Mouse (Mus musculus): ENCODE data around the gene Sv2c. TPM values are rescaled to one million over a fixed set of nuclear protein-coding genes. Genes with fewer than 3 reads are reported as not detected.

Sv2c gene
- polyA plus RNA-seq (2015; fragmentation: Nextera tagmentation; extraction: Ambion mirVana): 0.77 and 1.2 TPM in 2 replicates

GRCm38 (mm10) chr13:96132401-96132816, at the start of gene Sv2c:
Sv2c (minus strand) TSS chr13:96132577.
- WGBS: under 1% methylated on average over 41 of the region's 44 CpGs
- Histone ChIP-seq H3K9me3 (ENCODE audit: control insufficient read depth, low read length) (no peaks in the 10 kb centered on the region), H3K9ac (ENCODE audit: low read length) (peak within 1 kb of the TSS; percentile 44), H3K27me3 (ENCODE audit: control insufficient read depth, insufficient read depth, low read depth, low read length) (peaks cover 58% of the 10 kb centered on the region), H3K27ac (ENCODE audit: low read length) (no peak within 1 kb of the TSS), H3K4me1 (replicated peaks; ENCODE audit: control insufficient read depth, insufficient read depth, low read length) (peaks cover 14% of the 10 kb centered on the region), H3K4me2 (ENCODE audit: low read depth, low read length) (peak within 1 kb of the TSS; percentile 83), H3K36me3 (ENCODE audit: control insufficient read depth, insufficient read depth, low read length) (no peaks in the 10 kb centered on the region), H3K4me3 (ENCODE audit: low read length) (peak within 1 kb of the TSS; percentile 53)
- peak; percentile 85 for ATAC-seq (ENCODE audit: low read depth)

- no peak overlapping the region for H3K4me2 ChIP-seq (ENCODE audit: low read depth, low read length)
- no peaks in the 10 kb centered on the region for H3K9me3 ChIP-seq (ENCODE audit: control insufficient read depth, low read length)
- H3K27ac ChIP-seq (ENCODE audit: low read length): no peak overlapping the region
- WGBS: 61% methylated on average over 13 of the region's 13 CpGs
- no peaks in the 10 kb centered on the region; the same call in 1 of the 2 replicates for H3K4me1 ChIP-seq (replicated peaks; ENCODE audit: control insufficient read depth, insufficient read depth, low read length)
- H3K9ac ChIP-seq (ENCODE audit: low read length): no peak overlapping the region
- no peaks in the 10 kb centered on the region for H3K27me3 ChIP-seq (ENCODE audit: control insufficient read depth, insufficient read depth, low read depth, low read length)
- ATAC-seq (ENCODE audit: low read depth): no peak
- no peaks in the 10 kb centered on the region for H3K36me3 ChIP-seq (ENCODE audit: control insufficient read depth, insufficient read depth, low read length)
- H3K4me3 ChIP-seq (ENCODE audit: low read length): no peak overlapping the region
Observed at GRCm38 (mm10) chr13:96180671-96181161, 48.3 kb upstream of the Sv2c start.

- no peaks in the 10 kb centered on the region; the same call in 1 of the 2 replicates for H3K4me1 ChIP-seq (replicated peaks; ENCODE audit: control insufficient read depth, insufficient read depth, low read length)
- H3K36me3 ChIP-seq (ENCODE audit: control insufficient read depth, insufficient read depth, low read length): no peaks in the 10 kb centered on the region
- ATAC-seq (ENCODE audit: low read depth): peak; percentile 54
- H3K9ac ChIP-seq (ENCODE audit: low read length): no peak overlapping the region
- H3K4me3 ChIP-seq (ENCODE audit: low read length): no peak overlapping the region
- no peak overlapping the region for H3K4me2 ChIP-seq (ENCODE audit: low read depth, low read length)
- no peaks in the 10 kb centered on the region for H3K27me3 ChIP-seq (ENCODE audit: control insufficient read depth, insufficient read depth, low read depth, low read length)
- no peaks in the 10 kb centered on the region for H3K9me3 ChIP-seq (ENCODE audit: control insufficient read depth, low read length)
- WGBS: 52% methylated on average over 8 of the region's 8 CpGs
- H3K27ac ChIP-seq (ENCODE audit: low read length): no peak overlapping the region
Observed at GRCm38 (mm10) chr13:96175591-96176212, 43.3 kb upstream of the Sv2c start.

- peaks cover 2% of the 10 kb centered on the region; the same call in 1 of the 2 replicates for H3K4me1 ChIP-seq (replicated peaks; ENCODE audit: control insufficient read depth, insufficient read depth, low read length)
- no peak overlapping the region for H3K9ac ChIP-seq (ENCODE audit: low read length)
- no peak overlapping the region for H3K27ac ChIP-seq (ENCODE audit: low read length)
- no peak overlapping the region for H3K4me3 ChIP-seq (ENCODE audit: low read length)
- H3K9me3 ChIP-seq (ENCODE audit: control insufficient read depth, low read length): no peaks in the 10 kb centered on the region
- H3K36me3 ChIP-seq (ENCODE audit: control insufficient read depth, insufficient read depth, low read length): no peaks in the 10 kb centered on the region
- no peak overlapping the region for H3K4me2 ChIP-seq (ENCODE audit: low read depth, low read length)
- ATAC-seq (ENCODE audit: low read depth): no peak
- H3K27me3 ChIP-seq (ENCODE audit: control insufficient read depth, insufficient read depth, low read depth, low read length): no peaks in the 10 kb centered on the region
- 52% methylated on average over 3 of the region's 3 CpGs for WGBS
Observed at GRCm38 (mm10) chr13:96173686-96174085, 41.3 kb upstream of the Sv2c start.

GRCm38 (mm10) chr13:96172290-96172689, 39.9 kb upstream of the Sv2c start:
- H3K9me3 ChIP-seq (ENCODE audit: control insufficient read depth, low read length): no peaks in the 10 kb centered on the region
- H3K9ac ChIP-seq (ENCODE audit: low read length): no peak overlapping the region
- 85% methylated on average over 3 of the region's 3 CpGs for WGBS
- no peak overlapping the region for H3K27ac ChIP-seq (ENCODE audit: low read length)
- H3K36me3 ChIP-seq (ENCODE audit: control insufficient read depth, insufficient read depth, low read length): no peaks in the 10 kb centered on the region
- no peak for ATAC-seq (ENCODE audit: low read depth)
- H3K4me1 ChIP-seq (replicated peaks; ENCODE audit: control insufficient read depth, insufficient read depth, low read length): peaks cover 2% of the 10 kb centered on the region; the same call in 1 of the 2 replicates
- H3K27me3 ChIP-seq (ENCODE audit: control insufficient read depth, insufficient read depth, low read depth, low read length): no peaks in the 10 kb centered on the region
- H3K4me3 ChIP-seq (ENCODE audit: low read length): no peak overlapping the region
- H3K4me2 ChIP-seq (ENCODE audit: low read depth, low read length): no peak overlapping the region

- WGBS: 39% methylated on average over 11 of the region's 11 CpGs
- no peak overlapping the region for H3K27ac ChIP-seq (ENCODE audit: low read length)
Observed at GRCm38 (mm10) chr13:96168991-96169665, 36.8 kb upstream of the Sv2c start.

GRCm38 (mm10) chr13:96166593-96166992, 34.2 kb upstream of the Sv2c start:
- H3K4me2 ChIP-seq (ENCODE audit: low read depth, low read length): no peak overlapping the region

More at GRCm38 (mm10) chr13:96168991-96169665, 36.8 kb upstream of the Sv2c start:
- Histone ChIP-seq H3K9me3 (ENCODE audit: control insufficient read depth, low read length) (no peaks in the 10 kb centered on the region), H3K4me2 (ENCODE audit: low read depth, low read length) (peak overlapping the region; percentile 12; the same call in 1 of the 2 replicates), H3K4me3 (ENCODE audit: low read length) (no peak overlapping the region), H3K27me3 (ENCODE audit: control insufficient read depth, insufficient read depth, low read depth, low read length) (no peaks in the 10 kb centered on the region), H3K9ac (ENCODE audit: low read length) (no peak overlapping the region), H3K36me3 (ENCODE audit: control insufficient read depth, insufficient read depth, low read length) (no peaks in the 10 kb centered on the region), H3K4me1 (replicated peaks; ENCODE audit: control insufficient read depth, insufficient read depth, low read length) (peaks cover 2% of the 10 kb centered on the region; the same call in 1 of the 2 replicates)
- 0 out of 2 replicates have a peak, but pooled peaks have one; percentile 26 for ATAC-seq (ENCODE audit: low read depth)

GRCm38 (mm10) chr13:96133363-96134100, 1.2 kb upstream of the Sv2c start:
- 2% methylated on average over 28 of the region's 28 CpGs for WGBS
- H3K9ac ChIP-seq (ENCODE audit: low read length): no peak overlapping the region
- ATAC-seq (ENCODE audit: low read depth): peak; percentile 35; the same call in 1 of the 2 replicates
- peak overlapping the region; percentile 83 for H3K4me2 ChIP-seq (ENCODE audit: low read depth, low read length)
- peak overlapping the region; percentile 53 for H3K4me3 ChIP-seq (ENCODE audit: low read length)
- H3K36me3 ChIP-seq (ENCODE audit: control insufficient read depth, insufficient read depth, low read length): no peaks in the 10 kb centered on the region
- H3K27ac ChIP-seq (ENCODE audit: low read length): no peak overlapping the region
- H3K27me3 ChIP-seq (ENCODE audit: control insufficient read depth, insufficient read depth, low read depth, low read length): peaks cover 58% of the 10 kb centered on the region
- H3K4me1 ChIP-seq (replicated peaks; ENCODE audit: control insufficient read depth, insufficient read depth, low read length): peaks cover 14% of the 10 kb centered on the region
- H3K9me3 ChIP-seq (ENCODE audit: control insufficient read depth, low read length): no peaks in the 10 kb centered on the region

More at GRCm38 (mm10) chr13:96166593-96166992, 34.2 kb upstream of the Sv2c start:
- Histone ChIP-seq H3K9me3 (ENCODE audit: control insufficient read depth, low read length) (no peaks in the 10 kb centered on the region), H3K4me1 (replicated peaks; ENCODE audit: control insufficient read depth, insufficient read depth, low read length) (peaks cover 2% of the 10 kb centered on the region; the same call in 1 of the 2 replicates), H3K4me3 (ENCODE audit: low read length) (no peak overlapping the region), H3K27ac (ENCODE audit: low read length) (no peak overlapping the region), H3K27me3 (ENCODE audit: control insufficient read depth, insufficient read depth, low read depth, low read length) (no peaks in the 10 kb centered on the region), H3K9ac (ENCODE audit: low read length) (no peak overlapping the region), H3K36me3 (ENCODE audit: control insufficient read depth, insufficient read depth, low read length) (no peaks in the 10 kb centered on the region)
- ATAC-seq (ENCODE audit: low read depth): no peak
- 58% methylated on average over 2 of the region's 2 CpGs for WGBS

Data from lung, embryonic 16.5 days (tissue).